In genomic region chr11:50229252-50229910, GRCm38 (mm10) we compare ENCODE assay signal across 9 mouse cellular contexts. TPM values are rescaled to one million over a fixed set of nuclear protein-coding genes. Genes with fewer than 3 reads are reported as not detected.
DNase-seq lines count a peak whose midpoint lies in the region; ATAC-seq and TF ChIP-seq lines count a peak whose summit lies in the region.
"Had no signal": no experiment of that assay in that cellular context is flagged by ENCODE, and none has a peak within 500 bp of the region (broad histone marks: within the 10 kb centered on the region; RNA-seq: fewer than 3 reads in every experiment).

No protein-coding gene starts in this region.

- H3K4me1 ChIP-seq in forebrain, embryonic 14.5 days (ENCODE audit: control insufficient read depth, insufficient read depth, low read length) = peaks cover 26% of the 10 kb centered on the region
- H3K4me1 ChIP-seq in forebrain, embryonic 11.5 days (replicated peaks; ENCODE audit: control insufficient read depth, insufficient read depth, low read length) = peaks cover 16% of the 10 kb centered on the region
- H3K4me1 ChIP-seq in midbrain, embryonic 12.5 days = peaks cover 31% of the 10 kb centered on the region
- H3K4me1 ChIP-seq in midbrain, embryonic 14.5 days (ENCODE audit: control insufficient read depth, insufficient read depth, low read length) = peaks cover 26% of the 10 kb centered on the region
- H3K4me1 ChIP-seq in embryonic facial prominence, embryonic 14.5 days (ENCODE audit: control insufficient read depth, insufficient read depth, low read length) = peaks cover 25% of the 10 kb centered on the region
- H3K4me1 ChIP-seq in stomach, postnatal 0 days (replicated peaks; ENCODE audit: control insufficient read depth, insufficient read depth) = peaks cover 12% of the 10 kb centered on the region; the same call in 1 of the 2 replicates
- H3K4me1 ChIP-seq in thymus, adult 2 months (replicated peaks; ENCODE audit: control insufficient read depth, insufficient read depth, low read length) = peaks cover 27% of the 10 kb centered on the region

- H3K27me3 ChIP-seq in forebrain, embryonic 14.5 days (replicated peaks; ENCODE audit: control insufficient read depth, insufficient read depth, low read length) = no peaks in the 10 kb centered on the region
- peaks cover 2% of the 10 kb centered on the region; the same call in 1 of the 2 replicates for H3K27me3 ChIP-seq in forebrain, embryonic 11.5 days (ENCODE audit: control insufficient read depth, insufficient read depth, low read length)
- H3K27me3 ChIP-seq in midbrain, embryonic 12.5 days = peaks cover 49% of the 10 kb centered on the region
- 0 out of 2 replicates have a peak, but pooled peaks cover 10% of the 10 kb centered on the region for H3K27me3 ChIP-seq in midbrain, embryonic 14.5 days (ENCODE audit: control insufficient read depth, insufficient read depth, low read length)
- no peaks in the 10 kb centered on the region for H3K27me3 ChIP-seq in embryonic facial prominence, embryonic 14.5 days (replicated peaks; ENCODE audit: control insufficient read depth, insufficient read depth, low read length)
- H3K27me3 ChIP-seq in stomach, postnatal 0 days (ENCODE audit: control insufficient read depth, insufficient read depth, low read length) = no peaks in the 10 kb centered on the region
- no peaks in the 10 kb centered on the region for H3K27me3 ChIP-seq in thymus, adult 2 months (ENCODE audit: control insufficient read depth, insufficient read depth, low read length)

- no peak overlapping the region for H3K4me3 ChIP-seq in forebrain, embryonic 14.5 days (ENCODE audit: low read depth, low read length)
- H3K4me3 ChIP-seq in forebrain, embryonic 11.5 days (ENCODE audit: low read depth, low read length) = no peak overlapping the region
- no peak overlapping the region for H3K4me3 ChIP-seq in midbrain, embryonic 12.5 days
- H3K4me3 ChIP-seq in midbrain, embryonic 14.5 days (replicated peaks; ENCODE audit: low read depth, low read length) = no peak overlapping the region
- H3K4me3 ChIP-seq in embryonic facial prominence, embryonic 14.5 days (ENCODE audit: low read depth, low read length) = no peak overlapping the region
- no peak overlapping the region for H3K4me3 ChIP-seq in stomach, postnatal 0 days (ENCODE audit: low read depth, low read length)
- no peak overlapping the region for H3K4me3 ChIP-seq in thymus, adult 2 months (ENCODE audit: control insufficient read depth, insufficient read depth, low read length)
- H3K4me3 ChIP-seq: heart, embryonic 15.5 days had no signal

- H3K27ac ChIP-seq in forebrain, embryonic 14.5 days (ENCODE audit: low read depth, low read length) = no peak overlapping the region
- no peak overlapping the region for H3K27ac ChIP-seq in forebrain, embryonic 11.5 days (ENCODE audit: low read depth, low read length)
- H3K27ac ChIP-seq in midbrain, embryonic 12.5 days (replicated peaks) = no peak overlapping the region
- no peak overlapping the region for H3K27ac ChIP-seq in midbrain, embryonic 14.5 days (replicated peaks; ENCODE audit: low read depth, low read length)
- H3K27ac ChIP-seq in embryonic facial prominence, embryonic 14.5 days (replicated peaks; ENCODE audit: low read depth, low read length) = no peak overlapping the region
- peak overlapping the region; percentile 63; the same call in 1 of the 2 replicates for H3K27ac ChIP-seq in stomach, postnatal 0 days (replicated peaks)
- H3K27ac ChIP-seq in thymus, adult 2 months (ENCODE audit: control insufficient read depth, insufficient read depth, low read length) = no peak overlapping the region
- H3K27ac ChIP-seq: heart, embryonic 15.5 days had no signal

- TF ChIP-seq EP300 in stomach, postnatal 0 days (optimal IDR thresholded peaks at IDR 0.05) = no peak

- DNase-seq in forebrain, embryonic 14.5 days (ENCODE audit: low spot score) = no peak
- no peak for DNase-seq in forebrain, embryonic 11.5 days (ENCODE audit: low spot score)
- no peak for DNase-seq in midbrain, embryonic 14.5 days
- DNase-seq in embryonic facial prominence, embryonic 14.5 days (ENCODE audit: low spot score) = no peak
- no peak for DNase-seq in stomach, postnatal 0 days (ENCODE audit: low spot score)
- DNase-seq in layer of hippocampus, adult 18-20 months (ENCODE audit: low spot score in 2 of 2) = no peak
- DNase-seq in thymus, adult 2 months = no peak

- H3K9me3 ChIP-seq in forebrain, embryonic 14.5 days (replicated peaks; ENCODE audit: control insufficient read depth, low read length) = no peaks in the 10 kb centered on the region
- H3K9me3 ChIP-seq in forebrain, embryonic 11.5 days (ENCODE audit: control insufficient read depth, low read length) = no peaks in the 10 kb centered on the region
- no peaks in the 10 kb centered on the region for H3K9me3 ChIP-seq in midbrain, embryonic 12.5 days
- H3K9me3 ChIP-seq in midbrain, embryonic 14.5 days (ENCODE audit: control insufficient read depth, low read length) = no peaks in the 10 kb centered on the region
- H3K9me3 ChIP-seq in embryonic facial prominence, embryonic 14.5 days (ENCODE audit: control insufficient read depth, low read length) = no peaks in the 10 kb centered on the region
- H3K9me3 ChIP-seq in stomach, postnatal 0 days (ENCODE audit: control insufficient read depth, low read length) = no peaks in the 10 kb centered on the region
- H3K9me3 ChIP-seq: heart, embryonic 15.5 days had no signal

- WGBS in forebrain, embryonic 14.5 days = 52% methylated on average over 7 of the region's 7 CpGs
- 47% methylated on average over 7 of the region's 7 CpGs for WGBS in forebrain, embryonic 11.5 days
- 52% methylated on average over 7 of the region's 7 CpGs for WGBS in midbrain, embryonic 12.5 days
- WGBS in midbrain, embryonic 14.5 days = 43% methylated on average over 7 of the region's 7 CpGs
- 47% methylated on average over 7 of the region's 7 CpGs for WGBS in embryonic facial prominence, embryonic 14.5 days
- whole genome bisulfite sequencing in stomach, postnatal 0 days = 53% methylated on average over 7 of the region's 7 CpGs
- WGBS in thymus, adult 2 months = 73% methylated on average over 7 of the region's 7 CpGs

- no peak for TF ChIP-seq POLR2A in thymus, adult 2 months (IDR thresholded peaks at IDR 0.05; ENCODE audit: control insufficient read depth, extremely low read depth, insufficient read depth, low read length, poor library complexity)

- no peak for TF ChIP-seq CTCF in stomach, postnatal 0 days (IDR thresholded peaks at IDR 0.05; ENCODE audit: low read depth)
- TF ChIP-seq CTCF in thymus, adult 2 months (IDR thresholded peaks at IDR 0.05; ENCODE audit: borderline replicate concordance, control insufficient read depth, extremely low read depth, insufficient read depth, low read length, poor library complexity) = no peak

- H3K4me2 ChIP-seq in forebrain, embryonic 14.5 days (ENCODE audit: low read length) = no peak overlapping the region
- no peak overlapping the region for H3K4me2 ChIP-seq in forebrain, embryonic 11.5 days (ENCODE audit: low read depth, low read length, severe bottlenecking)
- H3K4me2 ChIP-seq in midbrain, embryonic 12.5 days (replicated peaks) = no peak overlapping the region
- no peak overlapping the region for H3K4me2 ChIP-seq in midbrain, embryonic 14.5 days (ENCODE audit: low read length)
- H3K4me2 ChIP-seq in embryonic facial prominence, embryonic 14.5 days (ENCODE audit: low read depth, low read length) = no peak overlapping the region
- no peak overlapping the region for H3K4me2 ChIP-seq in stomach, postnatal 0 days (replicated peaks; ENCODE audit: low read depth)
- H3K4me2 ChIP-seq: heart, embryonic 15.5 days had no signal

- ATAC-seq in forebrain, embryonic 14.5 days = no peak
- no peak for ATAC-seq in forebrain, embryonic 11.5 days (replicated peaks; ENCODE audit: low FRiP score)
- no peak for ATAC-seq in midbrain, embryonic 12.5 days (ENCODE audit: low FRiP score, low read depth)
- ATAC-seq in midbrain, embryonic 14.5 days (ENCODE audit: low FRiP score, low TSS enrichment) = no peak
- ATAC-seq in embryonic facial prominence, embryonic 14.5 days (ENCODE audit: low read depth) = no peak
- no peak for ATAC-seq in stomach, postnatal 0 days (ENCODE audit: low FRiP score, low TSS enrichment)

- peaks cover 39% of the 10 kb centered on the region for H3K36me3 ChIP-seq in forebrain, embryonic 14.5 days (ENCODE audit: control insufficient read depth, insufficient read depth, low read length)
- peaks cover 2% of the 10 kb centered on the region; the same call in 1 of the 2 replicates for H3K36me3 ChIP-seq in forebrain, embryonic 11.5 days (ENCODE audit: control insufficient read depth, insufficient read depth, low read length)
- peaks cover 33% of the 10 kb centered on the region for H3K36me3 ChIP-seq in midbrain, embryonic 12.5 days
- peaks cover 38% of the 10 kb centered on the region for H3K36me3 ChIP-seq in midbrain, embryonic 14.5 days (ENCODE audit: control insufficient read depth, insufficient read depth, low read length)
- peaks cover 34% of the 10 kb centered on the region for H3K36me3 ChIP-seq in embryonic facial prominence, embryonic 14.5 days (ENCODE audit: control insufficient read depth, insufficient read depth, low read length)
- H3K36me3 ChIP-seq in stomach, postnatal 0 days (ENCODE audit: control insufficient read depth, insufficient read depth, low read length) = peaks cover 14% of the 10 kb centered on the region
- no peaks in the 10 kb centered on the region for H3K36me3 ChIP-seq in thymus, adult 2 months (ENCODE audit: control insufficient read depth, insufficient read depth, low read length)

- peak overlapping the region; percentile 35; the same call in 1 of the 2 replicates for H3K9ac ChIP-seq in forebrain, embryonic 14.5 days (ENCODE audit: low read length)
- no peak overlapping the region for H3K9ac ChIP-seq in forebrain, embryonic 11.5 days (ENCODE audit: low read length)
- peak overlapping the region; percentile 28; the same call in 1 of the 2 replicates for H3K9ac ChIP-seq in midbrain, embryonic 12.5 days (replicated peaks)
- H3K9ac ChIP-seq in midbrain, embryonic 14.5 days (replicated peaks; ENCODE audit: low read length) = no peak overlapping the region; the same call in 1 of the 2 replicates
- H3K9ac ChIP-seq in embryonic facial prominence, embryonic 14.5 days (ENCODE audit: low read depth, low read length) = 0 out of 2 replicates have a peak overlapping the region, but pooled peaks have one; percentile 20
- H3K9ac ChIP-seq in stomach, postnatal 0 days (ENCODE audit: low read length) = no peak overlapping the region
- H3K9ac ChIP-seq: heart, embryonic 15.5 days had no signal

RNA-seq across cellular contexts. Expression of gene Ltc4s, which starts 9.0 kb away (rescaled TPM):
- 3.4 and 4.1 TPM in 2 replicates for polyA plus RNA-seq in forebrain, embryonic 14.5 days (2014; fragmentation: Nextera tagmentation; extraction: Ambion mirVana)
- polyA plus RNA-seq in forebrain, embryonic 11.5 days (2014; fragmentation: Nextera tagmentation; extraction: Ambion mirVana) = 0.51 and 0.81 TPM in 2 replicates
- 0.85 and 1.3 TPM in 2 replicates for polyA plus RNA-seq in midbrain, embryonic 12.5 days (2016; fragmentation: Nextera tagmentation; extraction: Ambion mirVana)
- 1.0 and 2.5 TPM in 2 replicates for polyA plus RNA-seq in midbrain, embryonic 14.5 days (2014; fragmentation: Nextera tagmentation; extraction: Ambion mirVana)
- polyA plus RNA-seq in embryonic facial prominence, embryonic 14.5 days (2014; fragmentation: Nextera tagmentation; extraction: Ambion mirVana) = 3.7 and 5.2 TPM in 2 replicates
- 13.2 and 13.8 TPM in 2 replicates for polyA plus RNA-seq in stomach, postnatal 0 days (2015; fragmentation: Nextera tagmentation; extraction: Ambion mirVana)
- total RNA-seq in layer of hippocampus, adult 18-20 months (2021) = 1 to 10 TPM; 6.8 to 7.1 TPM
- 34.4 and 46.9 TPM in 2 replicates for polyA plus RNA-seq in thymus, adult 2 months (2012; rRNA removed)

RNA-seq across cellular contexts. Expression of gene Mgat4b, which starts 18.7 kb away (rescaled TPM):
- 15.2 and 18.9 TPM in 2 replicates for polyA plus RNA-seq in forebrain, embryonic 14.5 days (2014; fragmentation: Nextera tagmentation; extraction: Ambion mirVana)
- polyA plus RNA-seq in forebrain, embryonic 11.5 days (2014; fragmentation: Nextera tagmentation; extraction: Ambion mirVana) = 24.2 and 30.9 TPM in 2 replicates
- 40.7 and 45.6 TPM in 2 replicates for polyA plus RNA-seq in midbrain, embryonic 12.5 days (2016; fragmentation: Nextera tagmentation; extraction: Ambion mirVana)
- polyA plus RNA-seq in midbrain, embryonic 14.5 days (2014; fragmentation: Nextera tagmentation; extraction: Ambion mirVana) = 41.3 and 59.6 TPM in 2 replicates
- 22.5 and 22.6 TPM in 2 replicates for polyA plus RNA-seq in embryonic facial prominence, embryonic 14.5 days (2014; fragmentation: Nextera tagmentation; extraction: Ambion mirVana)
- polyA plus RNA-seq in stomach, postnatal 0 days (2015; fragmentation: Nextera tagmentation; extraction: Ambion mirVana) = 30.8 and 32.6 TPM in 2 replicates
- total RNA-seq in layer of hippocampus, adult 18-20 months (2021) = 10 to 100 TPM; 80.7 to 84.1 TPM
- 29.5 and 29.7 TPM in 2 replicates for polyA plus RNA-seq in thymus, adult 2 months (2012; rRNA removed)

RNA-seq across cellular contexts. Expression of gene Sqstm1, which starts 18.8 kb away (rescaled TPM):
- 263 and 276 TPM in 2 replicates for polyA plus RNA-seq in forebrain, embryonic 14.5 days (2014; fragmentation: Nextera tagmentation; extraction: Ambion mirVana)
- polyA plus RNA-seq in forebrain, embryonic 11.5 days (2014; fragmentation: Nextera tagmentation; extraction: Ambion mirVana) = 148 and 164 TPM in 2 replicates
- 193 and 203 TPM in 2 replicates for polyA plus RNA-seq in midbrain, embryonic 12.5 days (2016; fragmentation: Nextera tagmentation; extraction: Ambion mirVana)
- 293 and 312 TPM in 2 replicates for polyA plus RNA-seq in midbrain, embryonic 14.5 days (2014; fragmentation: Nextera tagmentation; extraction: Ambion mirVana)
- polyA plus RNA-seq in embryonic facial prominence, embryonic 14.5 days (2014; fragmentation: Nextera tagmentation; extraction: Ambion mirVana) = 239 and 247 TPM in 2 replicates
- 211 and 220 TPM in 2 replicates for polyA plus RNA-seq in stomach, postnatal 0 days (2015; fragmentation: Nextera tagmentation; extraction: Ambion mirVana)
- total RNA-seq in layer of hippocampus, adult 18-20 months (2021) = 100 to 1,000 TPM; 486 to 498 TPM
- polyA plus RNA-seq in thymus, adult 2 months (2012; rRNA removed) = 159 and 173 TPM in 2 replicates

RNA-seq across cellular contexts. Expression of gene Mrnip, which starts 55.1 kb away (rescaled TPM):
- 34.5 and 41.5 TPM in 2 replicates for polyA plus RNA-seq in forebrain, embryonic 14.5 days (2014; fragmentation: Nextera tagmentation; extraction: Ambion mirVana)
- polyA plus RNA-seq in forebrain, embryonic 11.5 days (2014; fragmentation: Nextera tagmentation; extraction: Ambion mirVana) = 20.1 and 21.1 TPM in 2 replicates
- polyA plus RNA-seq in midbrain, embryonic 12.5 days (2016; fragmentation: Nextera tagmentation; extraction: Ambion mirVana) = 23.3 and 24.2 TPM in 2 replicates
- polyA plus RNA-seq in midbrain, embryonic 14.5 days (2014; fragmentation: Nextera tagmentation; extraction: Ambion mirVana) = 37.0 and 38.8 TPM in 2 replicates
- polyA plus RNA-seq in embryonic facial prominence, embryonic 14.5 days (2014; fragmentation: Nextera tagmentation; extraction: Ambion mirVana) = 17.7 and 19.8 TPM in 2 replicates
- polyA plus RNA-seq in stomach, postnatal 0 days (2015; fragmentation: Nextera tagmentation; extraction: Ambion mirVana) = 6.1 and 6.2 TPM in 2 replicates
- total RNA-seq in layer of hippocampus, adult 18-20 months (2021) = 10 to 100 TPM; 14.1 to 15.7 TPM
- polyA plus RNA-seq in thymus, adult 2 months (2012; rRNA removed) = 8.7 and 8.9 TPM in 2 replicates

Comparison
In these comparisons a context has a peak if more than half of its experiments do, and no peak if none do; other contexts are left out.
1. H3K9ac ChIP-seq: peak in forebrain, embryonic 14.5 days (single experiment), midbrain, embryonic 12.5 days (single experiment) and embryonic facial prominence, embryonic 14.5 days (single experiment); none in forebrain, embryonic 11.5 days (single experiment), midbrain, embryonic 14.5 days (single experiment) and stomach, postnatal 0 days (single experiment).